Mouse (Mus musculus) megakaryocyte, embryonic 14.5 days (primary cell): ENCODE results near the gene Slc6a21. TPM values are rescaled to one million over a fixed set of nuclear protein-coding genes. Genes with fewer than 3 reads are reported as not detected.
A peak's percentile ranks its signal among the peaks of the same experiment; 100 is the strongest.

Experiments
- H3K27me3 ChIP-seq: replicated peaks from 2 replicates; pipeline ENCODE3; 2012; ENCODE audit warnings: inconsistent platforms
- H3K36me3 ChIP-seq: replicated peaks from 2 replicates; pipeline ENCODE3; 2012; ENCODE audit warnings: low read length, inconsistent platforms, mixed read lengths
- H3K4me1 ChIP-seq: 2 replicates; pipeline ENCODE4 v1.6.1; 2012; ENCODE audit warnings: inconsistent platforms
- H3K4me3 ChIP-seq: replicated peaks from 2 replicates; pipeline ENCODE3; 2012; ENCODE audit warnings: moderate library complexity, mild to moderate bottlenecking, inconsistent platforms
- H3K9me3 ChIP-seq: 2 replicates; pipeline ENCODE4 v1.6.1; 2012; ENCODE audit warnings: inconsistent platforms
- FLI1 ChIP-seq: IDR thresholded peaks from 2 replicates; pipeline ENCODE4 v1.6.1; 2012; ENCODE audit warnings: low read length, inconsistent platforms, mixed read lengths
- GATA1 ChIP-seq: IDR thresholded peaks from 3 replicates; pipeline ENCODE4 v1.6.1; 2012; ENCODE audit warnings: mixed read lengths, low read length, inconsistent platforms, borderline replicate concordance
- polyA plus RNA-seq: library from polyadenylated mRNA; stranded (reverse); fragments of >175 nt; gene quantifications from 2 replicates; pipeline ENCODE4 v1.2.3, GENCODE M21; 2012; ENCODE audit warnings: low replicate concordance; ENCODE audit not compliant: insufficient read depth

The Slc6a21 gene
- polyA plus RNA-seq, 1 experiment, result not detected

- H3K36me3 ChIP-seq, result no peaks in the 10 kb centered on the region
- H3K9me3 ChIP-seq, result no peaks in the 10 kb centered on the region
- peaks cover 36% of the 10 kb centered on the region for H3K27me3 ChIP-seq
- peaks cover 18% of the 10 kb centered on the region for H3K4me1 ChIP-seq
- no peak overlapping the region for H3K4me3 ChIP-seq
- TF ChIP-seq GATA1 (no peak), FLI1 (no peak)
Observed at GRCm38 (mm10) chr7:45313495-45313894, 36.2 kb downstream of the Slc6a21 start.

- Histone ChIP-seq H3K4me3 (no peak overlapping the region), H3K4me1 (peaks cover 7% of the 10 kb centered on the region; the same call in 1 of the 2 replicates), H3K36me3 (no peaks in the 10 kb centered on the region), H3K9me3 (no peaks in the 10 kb centered on the region), H3K27me3 (peaks cover 51% of the 10 kb centered on the region)
- TF ChIP-seq FLI1 (no peak), GATA1 (no peak)
Observed at GRCm38 (mm10) chr7:45315182-45315701, 37.9 kb downstream of the Slc6a21 start.

- H3K4me1 ChIP-seq, result peaks cover 7% of the 10 kb centered on the region; the same call in 1 of the 2 replicates
- H3K9me3 ChIP-seq, result peaks cover under 1% of the 10 kb centered on the region; the same call in 1 of the 2 replicates
- peaks cover 51% of the 10 kb centered on the region for H3K27me3 ChIP-seq
- no peaks in the 10 kb centered on the region for H3K36me3 ChIP-seq
- TF ChIP-seq GATA1 (no peak), FLI1 (no peak)
- no peak overlapping the region for H3K4me3 ChIP-seq
Observed at GRCm38 (mm10) chr7:45316536-45316935, 39.2 kb downstream of the Slc6a21 start.

- TF ChIP-seq GATA1 (no peak), FLI1 (no peak)
Observed at GRCm38 (mm10) chr7:45322245-45322644, 44.9 kb downstream of the Slc6a21 start.

GRCm38 (mm10) chr7:45323069-45323468 lies 45.8 kb downstream of the Slc6a21 start:
- no peaks in the 10 kb centered on the region for H3K4me1 ChIP-seq

More at GRCm38 (mm10) chr7:45322245-45322644, 44.9 kb downstream of the Slc6a21 start:
- Histone ChIP-seq H3K36me3 (peaks cover 13% of the 10 kb centered on the region), H3K9me3 (peaks cover 41% of the 10 kb centered on the region), H3K4me3 (no peak overlapping the region), H3K27me3 (peaks cover 49% of the 10 kb centered on the region), H3K4me1 (no peaks in the 10 kb centered on the region)

GRCm38 (mm10) chr7:45325800-45326199 lies 48.5 kb downstream of the Slc6a21 start:
- no peak overlapping the region for H3K4me3 ChIP-seq
- H3K27me3 ChIP-seq, result peaks cover 36% of the 10 kb centered on the region
- peaks cover 13% of the 10 kb centered on the region for H3K36me3 ChIP-seq
- TF ChIP-seq FLI1 (no peak), GATA1 (no peak)
- no peaks in the 10 kb centered on the region for H3K4me1 ChIP-seq
- peaks cover 47% of the 10 kb centered on the region for H3K9me3 ChIP-seq

More at GRCm38 (mm10) chr7:45323069-45323468, 45.8 kb downstream of the Slc6a21 start:
- H3K36me3 ChIP-seq, result peaks cover 13% of the 10 kb centered on the region
- H3K9me3 ChIP-seq, result peaks cover 47% of the 10 kb centered on the region
- H3K27me3 ChIP-seq, result peaks cover 49% of the 10 kb centered on the region
- no peak overlapping the region for H3K4me3 ChIP-seq
- TF ChIP-seq GATA1 (no peak), FLI1 (no peak)

GRCm38 (mm10) chr7:45328841-45329475 lies 51.6 kb downstream of the Slc6a21 start:
- Histone ChIP-seq H3K4me1 (peaks cover 18% of the 10 kb centered on the region), H3K4me3 (no peak overlapping the region), H3K27me3 (peaks cover 57% of the 10 kb centered on the region), H3K9me3 (peaks cover 34% of the 10 kb centered on the region), H3K36me3 (peaks cover 10% of the 10 kb centered on the region)
- TF ChIP-seq FLI1 (no peak), GATA1 (no peak)

- Histone ChIP-seq H3K27me3 (peaks cover 75% of the 10 kb centered on the region), H3K4me1 (peaks cover 34% of the 10 kb centered on the region), H3K4me3 (no peak overlapping the region), H3K36me3 (peaks cover 2% of the 10 kb centered on the region), H3K9me3 (peaks cover 21% of the 10 kb centered on the region)
- TF ChIP-seq FLI1, result no peak
- no peak for TF ChIP-seq GATA1
Observed at GRCm38 (mm10) chr7:45331502-45331901, 54.2 kb downstream of the Slc6a21 start.

- peaks cover 7% of the 10 kb centered on the region for H3K9me3 ChIP-seq
- peaks cover 75% of the 10 kb centered on the region for H3K27me3 ChIP-seq
- H3K36me3 ChIP-seq, result no peaks in the 10 kb centered on the region
- H3K4me1 ChIP-seq, result peaks cover 46% of the 10 kb centered on the region
- no peak for TF ChIP-seq GATA1
- no peak for TF ChIP-seq FLI1
- peak overlapping the region; percentile 93 for H3K4me3 ChIP-seq
Observed at GRCm38 (mm10) chr7:45332685-45333425, 55.5 kb downstream of the Slc6a21 start.
